Mouse (Mus musculus): ENCODE data around the gene Nyap2. TPM values are rescaled to one million over a fixed set of nuclear protein-coding genes. Genes with fewer than 3 reads are reported as not detected.
A peak's percentile ranks its signal among the peaks of the same experiment; 100 is the strongest.

Gene Nyap2
- polyA plus RNA-seq, 1 experiment from 2014 or later = 0.46 TPM

DNA sequence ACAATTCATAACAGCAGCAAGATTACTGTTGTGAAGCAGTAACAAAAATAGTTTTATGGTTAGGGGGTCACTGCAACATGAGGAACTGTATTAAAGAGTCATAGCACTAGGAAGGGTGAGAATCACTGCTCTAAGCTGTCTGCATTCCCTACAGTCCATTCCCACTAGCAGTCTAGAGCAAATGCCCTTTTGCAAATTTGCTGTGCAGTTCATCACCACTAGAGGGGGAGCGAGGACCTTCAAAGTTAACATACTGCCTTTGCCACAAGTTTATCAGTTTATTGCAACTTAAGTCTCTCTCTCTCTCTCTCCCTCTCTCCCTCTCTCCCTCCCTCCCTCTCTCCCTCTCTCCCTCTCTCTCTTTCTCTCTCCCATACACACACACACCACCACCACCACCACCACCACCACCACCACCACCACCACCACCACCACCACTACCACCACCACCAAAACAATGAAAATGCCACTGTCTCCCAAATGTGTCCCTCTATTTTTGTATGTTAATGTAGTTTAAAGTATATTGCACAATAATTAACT is 233.4 kb downstream of the Nyap2 start:
- H3K9me3 ChIP-seq (replicated peaks; ENCODE audit: control insufficient read depth, low read length) = no peaks in the 10 kb centered on the region
- no peak overlapping the region for H3K27ac ChIP-seq (replicated peaks; ENCODE audit: low read depth, low read length)
- no peak overlapping the region for H3K4me2 ChIP-seq (ENCODE audit: low read depth, low read length)
- ATAC-seq (replicated peaks; ENCODE audit: insufficient number of reproducible peaks, low FRiP score, low TSS enrichment, low read depth) = no peak
- H3K4me1 ChIP-seq (ENCODE audit: control insufficient read depth, insufficient read depth, low read length) = no peaks in the 10 kb centered on the region
- no peak overlapping the region for H3K9ac ChIP-seq (replicated peaks; ENCODE audit: low read length)
- 0% methylated on average over 1 of the region's 1 CpGs for whole genome bisulfite sequencing
- no peaks in the 10 kb centered on the region for H3K36me3 ChIP-seq (replicated peaks; ENCODE audit: control insufficient read depth, insufficient read depth, low read depth, low read length)
- no peaks in the 10 kb centered on the region for H3K27me3 ChIP-seq (ENCODE audit: control insufficient read depth, insufficient read depth, low read length)
- DNase-seq (ENCODE audit: low spot score) = peak; percentile 84
- H3K4me3 ChIP-seq (ENCODE audit: low read depth, low read length) = no peak overlapping the region

DNA sequence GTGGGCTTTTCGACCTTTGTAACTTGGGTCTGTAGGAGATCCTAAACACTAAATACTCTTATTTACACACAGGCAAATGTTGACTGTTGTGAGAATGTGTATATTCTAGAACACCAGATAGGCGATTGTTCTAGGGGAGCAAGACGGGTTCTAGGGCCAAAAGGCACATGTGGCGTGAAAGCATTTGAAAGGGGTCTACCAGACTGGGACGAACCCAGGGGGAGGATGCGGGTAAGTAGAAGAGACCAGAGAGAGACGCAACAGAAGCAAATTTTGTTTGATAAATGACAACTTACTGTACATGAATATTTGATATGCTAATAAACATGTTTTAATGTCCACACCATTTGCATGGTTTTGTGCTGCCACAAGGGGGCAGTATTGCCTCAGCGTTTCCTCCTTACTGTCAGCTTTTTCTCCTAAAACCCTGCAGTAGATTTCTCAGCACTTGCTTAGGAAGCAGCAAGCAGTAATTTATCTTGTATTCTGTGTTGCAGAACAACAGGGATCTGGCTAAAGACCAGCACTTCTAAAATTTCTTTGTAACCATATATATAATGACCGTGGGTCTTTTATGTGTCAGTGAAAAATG is 239.7 kb downstream of the Nyap2 start:
- Histone ChIP-seq H3K4me2 (ENCODE audit: low read depth, low read length) (no peak overlapping the region), H3K4me1 (ENCODE audit: control insufficient read depth, insufficient read depth, low read length) (no peaks in the 10 kb centered on the region), H3K4me3 (ENCODE audit: low read depth, low read length) (no peak overlapping the region), H3K27ac (replicated peaks; ENCODE audit: low read depth, low read length) (no peak overlapping the region), H3K27me3 (ENCODE audit: control insufficient read depth, insufficient read depth, low read length) (no peaks in the 10 kb centered on the region), H3K36me3 (replicated peaks; ENCODE audit: control insufficient read depth, insufficient read depth, low read depth, low read length) (no peaks in the 10 kb centered on the region), H3K9ac (replicated peaks; ENCODE audit: low read length) (no peak overlapping the region), H3K9me3 (replicated peaks; ENCODE audit: control insufficient read depth, low read length) (no peaks in the 10 kb centered on the region)
- DNase-seq (ENCODE audit: low spot score) = peak; percentile 83
- ATAC-seq (replicated peaks; ENCODE audit: insufficient number of reproducible peaks, low FRiP score, low TSS enrichment, low read depth) = no peak
- 53% methylated on average over 9 of the region's 9 CpGs for WGBS

DNA sequence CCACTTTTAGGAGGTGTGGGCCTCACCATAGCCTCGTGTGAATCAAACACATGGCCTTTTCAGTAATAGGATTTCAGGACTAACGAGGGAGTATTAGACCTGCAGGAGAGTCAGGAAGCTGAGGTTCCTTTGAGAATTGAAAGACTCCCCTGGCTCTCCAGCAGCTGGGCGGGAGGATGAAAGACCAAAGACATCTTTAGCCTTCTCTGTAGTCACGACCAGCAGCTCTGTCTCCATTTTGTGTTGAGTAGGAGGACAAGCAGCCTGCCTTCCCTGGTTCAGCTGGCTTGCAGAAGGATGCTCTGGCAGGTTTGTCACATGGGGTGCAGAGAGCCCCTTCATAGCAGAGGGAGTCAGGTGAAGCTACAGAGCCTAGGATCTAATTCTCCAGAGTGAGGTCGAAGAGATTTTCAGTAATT is 240.3 kb downstream of the Nyap2 start:
- Histone ChIP-seq H3K4me2 (ENCODE audit: low read depth, low read length) (no peak overlapping the region), H3K4me3 (ENCODE audit: low read depth, low read length) (no peak overlapping the region), H3K9ac (replicated peaks; ENCODE audit: low read length) (no peak overlapping the region), H3K27ac (replicated peaks; ENCODE audit: low read depth, low read length) (no peak overlapping the region), H3K4me1 (ENCODE audit: control insufficient read depth, insufficient read depth, low read length) (no peaks in the 10 kb centered on the region), H3K9me3 (replicated peaks; ENCODE audit: control insufficient read depth, low read length) (no peaks in the 10 kb centered on the region), H3K27me3 (ENCODE audit: control insufficient read depth, insufficient read depth, low read length) (no peaks in the 10 kb centered on the region), H3K36me3 (replicated peaks; ENCODE audit: control insufficient read depth, insufficient read depth, low read depth, low read length) (no peaks in the 10 kb centered on the region)
- WGBS = 55% methylated on average over 5 of the region's 5 CpGs
- DNase-seq (ENCODE audit: low spot score) (no peak), ATAC-seq (replicated peaks; ENCODE audit: insufficient number of reproducible peaks, low FRiP score, low TSS enrichment, low read depth) (0 out of 2 replicates have a peak, but pooled peaks have one; percentile 34)

DNA sequence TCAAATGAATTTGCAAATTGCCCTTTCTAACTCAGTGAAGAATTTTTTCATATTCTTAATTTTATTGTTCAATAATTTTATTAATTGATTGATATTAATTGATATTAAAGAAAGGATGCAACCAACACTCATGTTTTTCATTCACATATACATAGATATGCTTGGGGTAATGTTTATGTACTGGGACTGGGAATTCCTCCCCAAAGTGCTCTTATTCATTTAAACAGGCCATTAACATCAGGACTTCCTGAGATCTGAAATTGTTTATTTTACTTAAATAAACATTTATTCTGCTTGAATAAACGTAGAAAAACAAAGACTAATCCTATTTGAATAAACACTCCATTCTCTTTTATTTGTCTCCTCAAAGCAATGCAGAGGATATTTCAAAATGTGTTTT is 311.0 kb downstream of the Nyap2 start:
- DNase-seq (ENCODE audit: low spot score) = no peak
- Histone ChIP-seq H3K27ac (replicated peaks; ENCODE audit: low read depth, low read length) (no peak overlapping the region), H3K9ac (replicated peaks; ENCODE audit: low read length) (no peak overlapping the region), H3K27me3 (ENCODE audit: control insufficient read depth, insufficient read depth, low read length) (no peaks in the 10 kb centered on the region), H3K4me3 (ENCODE audit: low read depth, low read length) (no peak overlapping the region), H3K4me1 (ENCODE audit: control insufficient read depth, insufficient read depth, low read length) (no peaks in the 10 kb centered on the region), H3K36me3 (replicated peaks; ENCODE audit: control insufficient read depth, insufficient read depth, low read depth, low read length) (no peaks in the 10 kb centered on the region), H3K4me2 (ENCODE audit: low read depth, low read length) (no peak overlapping the region), H3K9me3 (replicated peaks; ENCODE audit: control insufficient read depth, low read length) (no peaks in the 10 kb centered on the region)
- 37% methylated on average over 1 of the region's 1 CpGs for WGBS
- no peak for ATAC-seq (replicated peaks; ENCODE audit: insufficient number of reproducible peaks, low FRiP score, low TSS enrichment, low read depth)
